Mouse (Mus musculus): ENCODE results near the gene Gm20388.
A peak's percentile ranks its signal among the peaks of the same experiment; 100 is the strongest.

The Gm20388 gene

DNA sequence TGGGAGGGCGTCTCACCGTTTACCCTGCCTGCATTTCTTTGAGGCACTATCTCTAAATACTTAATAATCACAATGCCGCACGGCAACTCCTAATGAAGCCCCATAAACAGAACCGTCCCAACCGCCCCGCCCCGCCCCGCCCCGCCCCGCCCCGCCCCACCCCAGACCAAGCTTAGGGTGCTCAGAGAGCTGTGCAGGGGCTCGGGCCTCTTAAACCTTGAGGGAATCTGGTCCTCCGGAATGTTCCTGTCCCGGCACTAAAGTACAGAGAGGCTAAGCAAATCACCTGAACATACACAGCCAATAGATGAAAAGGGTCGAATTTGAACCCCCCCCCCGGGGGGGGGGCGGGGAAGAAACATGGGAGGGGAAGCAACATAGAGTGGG is 1564.2 kb downstream of the Gm20388 start:
- DNase-seq (ENCODE audit: low read depth, low spot score), result no peak

- DNase-seq (ENCODE audit: low read depth, low spot score), result no peak
Measured at GRCm38 (mm10) chr8:121477851-121478547, 1567.4 kb downstream of the Gm20388 start.

DNA sequence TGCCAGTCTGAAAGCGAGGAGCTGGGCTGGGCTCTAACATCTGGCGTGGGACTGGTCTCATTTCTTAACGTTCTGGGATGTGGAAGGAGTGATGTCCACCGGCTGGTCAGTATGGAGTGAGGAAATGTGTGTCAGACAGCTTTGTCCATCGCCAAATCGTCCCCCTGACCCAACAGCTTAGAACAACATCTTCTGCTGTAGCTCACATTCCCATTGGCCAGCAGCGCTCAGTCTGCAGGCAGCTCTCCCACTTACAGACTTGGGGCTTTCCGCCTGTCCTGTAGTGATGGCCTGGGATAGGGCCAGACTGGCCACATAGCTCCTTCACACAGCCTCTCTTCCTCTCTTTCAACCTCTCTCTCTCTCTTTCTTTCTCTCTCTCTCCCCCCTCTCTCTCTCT is 1568.5 kb downstream of the Gm20388 start:
- no peak for DNase-seq (ENCODE audit: low read depth, low spot score)

GRCm38 (mm10) chr8:121480411-121481031 is 1569.9 kb downstream of the Gm20388 start:
- DNase-seq (ENCODE audit: low read depth, low spot score), result no peak

GRCm38 (mm10) chr8:121484072-121484782 is 1573.6 kb downstream of the Gm20388 start:
- no peak for DNase-seq (ENCODE audit: low read depth, low spot score)

- peak; percentile 18 for DNase-seq (ENCODE audit: low read depth, low spot score)
Measured at GRCm38 (mm10) chr8:121491633-121492032, 1581.0 kb downstream of the Gm20388 start.

- DNase-seq (ENCODE audit: low read depth, low spot score), result no peak
Measured at GRCm38 (mm10) chr8:121497621-121498020, 1587.0 kb downstream of the Gm20388 start.

- DNase-seq (ENCODE audit: low read depth, low spot score), result no peak
Measured at GRCm38 (mm10) chr8:121511751-121512150, 1601.1 kb downstream of the Gm20388 start.

GRCm38 (mm10) chr8:121513429-121513828 is 1602.8 kb downstream of the Gm20388 start:
- peak; percentile 75 for DNase-seq (ENCODE audit: low read depth, low spot score)

DNA sequence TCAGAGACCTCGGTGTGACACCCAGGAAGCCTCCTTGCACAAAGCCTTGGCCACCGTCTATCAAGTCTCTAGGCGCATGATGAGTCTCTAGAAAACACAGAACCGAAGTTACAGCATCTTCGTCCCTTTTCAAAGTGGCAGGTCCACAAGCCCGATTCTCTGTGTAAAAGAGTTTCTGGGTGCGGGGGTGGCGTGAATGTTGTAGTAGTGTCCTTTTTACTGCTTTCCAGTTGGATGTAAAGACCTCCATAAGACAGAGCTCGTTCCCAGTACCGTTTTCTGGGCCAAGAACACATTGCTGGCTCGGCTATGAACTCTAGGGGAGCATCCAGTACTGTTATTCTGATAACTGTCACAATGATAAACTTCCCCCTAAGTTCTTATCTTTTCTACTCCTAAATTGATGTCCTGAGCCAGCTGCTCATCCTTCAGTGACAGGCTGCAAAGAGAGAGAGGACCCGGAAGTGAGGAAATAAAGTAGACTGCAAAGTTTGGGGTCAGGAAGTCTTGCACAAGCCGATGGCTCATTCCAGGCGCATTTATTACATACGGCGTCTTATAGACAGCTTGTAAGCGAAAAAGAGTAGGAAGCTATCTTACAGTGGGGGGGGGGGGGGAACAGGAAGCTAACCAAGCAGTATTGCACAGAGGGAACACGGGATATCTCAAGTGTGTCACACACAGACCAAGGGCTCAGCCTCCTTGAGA is 1614.6 kb downstream of the Gm20388 start:
- DNase-seq (ENCODE audit: low read depth, low spot score), result no peak

DNA sequence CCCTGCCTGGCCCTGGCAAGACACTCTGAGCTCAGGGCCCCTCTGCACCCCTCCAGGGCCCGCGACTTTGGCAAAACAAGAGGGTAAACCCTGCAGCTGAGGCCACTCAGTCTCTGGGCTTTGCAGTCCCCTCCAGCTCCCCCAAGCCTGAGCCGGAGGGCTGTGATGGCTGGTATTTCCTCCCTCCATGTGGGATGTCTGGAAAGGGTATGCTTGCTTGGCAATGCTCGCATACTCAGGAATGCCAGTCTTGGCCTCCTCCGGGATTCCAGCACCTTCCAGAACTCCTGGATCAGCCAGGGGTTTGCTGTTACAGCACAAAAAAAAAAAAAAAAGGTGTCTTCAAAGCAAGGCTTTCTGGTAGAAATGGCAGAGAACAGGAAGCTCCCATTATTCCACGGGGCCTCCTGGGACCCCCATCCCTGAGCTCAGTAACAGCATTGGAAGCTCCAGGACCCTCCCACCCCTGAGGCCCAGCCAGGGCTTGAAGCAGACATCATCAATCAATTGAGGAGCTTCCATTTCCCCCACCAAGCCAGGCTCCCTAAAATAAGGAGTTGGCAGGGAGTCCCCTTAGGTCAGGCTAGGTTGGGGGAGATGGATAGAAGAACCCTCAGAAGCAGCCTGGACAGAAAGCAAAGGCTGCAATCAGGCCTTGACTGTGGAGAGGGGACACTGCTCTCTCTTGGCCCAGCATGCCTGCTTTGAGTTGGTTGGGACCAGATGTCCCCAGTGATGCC is 1616.3 kb downstream of the Gm20388 start:
- no peak for DNase-seq (ENCODE audit: low read depth, low spot score)

- DNase-seq (ENCODE audit: low read depth, low spot score), result no peak
Measured at GRCm38 (mm10) chr8:121527751-121528150, 1617.1 kb downstream of the Gm20388 start.

DNA sequence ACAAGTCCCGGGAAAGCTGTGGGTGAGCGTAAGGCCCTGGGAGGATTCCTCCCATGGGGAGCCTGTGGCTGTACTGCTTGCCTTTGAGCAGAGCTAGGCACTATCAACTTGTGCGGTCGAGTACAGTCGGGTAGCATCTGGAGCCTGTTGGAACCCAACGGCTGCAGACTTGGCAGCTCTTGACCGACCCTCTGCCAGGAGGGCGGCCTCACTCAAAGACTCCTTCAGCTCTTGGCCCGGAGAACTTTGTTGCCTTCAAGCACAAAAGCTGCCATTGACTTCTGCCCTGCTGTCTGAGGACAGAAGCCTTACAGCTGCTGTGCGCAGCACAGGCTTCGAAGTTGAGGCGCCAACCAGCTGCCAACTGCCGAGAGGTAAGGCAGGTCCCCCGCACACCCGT is 1618.1 kb downstream of the Gm20388 start:
- DNase-seq (ENCODE audit: low read depth, low spot score), result no peak

GRCm38 (mm10) chr8:121530639-121531038 is 1620.0 kb downstream of the Gm20388 start:
- DNase-seq (ENCODE audit: low read depth, low spot score), result no peak

DNA sequence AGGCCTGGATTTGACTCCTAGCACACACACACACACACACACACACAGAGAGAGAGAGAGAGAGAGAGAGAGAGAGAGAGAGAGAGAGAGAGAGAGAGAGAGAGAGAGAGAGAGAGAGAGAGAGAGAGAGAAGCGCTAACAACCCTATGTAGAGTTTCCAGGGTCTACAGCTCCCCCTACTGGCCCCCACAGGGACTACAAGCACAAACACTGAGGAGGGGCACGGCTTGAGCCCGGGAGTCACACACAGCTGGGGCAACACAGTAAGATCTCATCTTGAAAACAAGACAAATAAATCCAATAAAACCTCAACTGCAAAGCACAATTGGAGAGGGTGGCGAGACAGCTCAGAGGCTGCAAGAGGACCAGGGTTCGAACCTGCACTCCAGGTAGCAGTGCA is 1621.7 kb downstream of the Gm20388 start:
- DNase-seq (ENCODE audit: low read depth, low spot score), result no peak

- DNase-seq (ENCODE audit: low read depth, low spot score), result no peak
Measured at GRCm38 (mm10) chr8:121541862-121542261, 1631.2 kb downstream of the Gm20388 start.

GRCm38 (mm10) chr8:121542901-121543300 is 1632.3 kb downstream of the Gm20388 start:
- no peak for DNase-seq (ENCODE audit: low read depth, low spot score)

DNA sequence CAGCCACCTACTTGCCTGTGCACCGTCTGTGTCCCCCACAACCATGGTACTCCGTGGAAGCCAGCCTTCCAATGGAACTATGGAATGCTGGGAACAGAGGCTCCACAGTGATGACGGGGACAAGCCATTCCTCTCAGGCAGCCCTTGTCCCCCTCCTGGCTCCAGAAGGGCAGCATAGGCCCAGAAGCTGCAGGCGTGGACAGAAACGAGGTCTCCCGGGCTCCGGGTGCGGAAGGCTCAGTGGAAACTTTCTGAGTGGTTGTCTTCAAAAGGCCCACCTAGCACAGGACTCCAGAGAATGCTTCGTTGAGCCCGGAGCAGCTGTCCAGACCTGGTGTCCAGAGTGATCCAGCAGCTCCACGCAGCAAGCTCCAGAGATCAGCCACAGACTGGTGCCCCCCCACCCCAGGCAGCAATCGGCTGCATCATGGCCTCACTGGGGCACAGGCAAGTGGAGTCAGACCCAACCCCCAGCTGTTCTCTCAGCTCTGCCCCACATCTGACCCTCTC is 1633.7 kb downstream of the Gm20388 start, which contains the start of gene 1700018B08Rik:
1700018B08Rik (minus strand) TSS at position 45 of the 510 bp plus-strand sequence.
- DNase-seq (ENCODE audit: low read depth, low spot score), result no peak

DNA sequence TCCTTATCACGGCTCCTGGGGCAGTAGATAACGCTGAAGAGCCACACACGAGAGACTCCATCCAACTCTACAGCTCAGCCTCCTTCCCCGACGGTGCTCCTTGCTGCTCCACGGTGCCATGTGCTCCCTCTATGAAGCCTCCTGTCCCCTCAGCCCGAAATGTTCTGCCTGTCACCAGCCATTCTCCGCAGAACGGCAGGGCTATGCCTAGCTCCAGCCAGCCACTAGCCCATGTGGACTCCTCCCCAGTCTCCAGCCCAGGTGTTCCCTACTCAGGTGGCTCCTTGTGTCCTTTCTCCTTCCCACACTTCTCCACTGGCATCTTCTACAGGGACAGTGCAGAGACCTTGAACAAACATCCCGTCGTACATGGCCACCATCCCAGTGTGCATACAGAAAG is 1634.3 kb downstream of the Gm20388 start:
- DNase-seq (ENCODE audit: low read depth, low spot score), result no peak

DNA sequence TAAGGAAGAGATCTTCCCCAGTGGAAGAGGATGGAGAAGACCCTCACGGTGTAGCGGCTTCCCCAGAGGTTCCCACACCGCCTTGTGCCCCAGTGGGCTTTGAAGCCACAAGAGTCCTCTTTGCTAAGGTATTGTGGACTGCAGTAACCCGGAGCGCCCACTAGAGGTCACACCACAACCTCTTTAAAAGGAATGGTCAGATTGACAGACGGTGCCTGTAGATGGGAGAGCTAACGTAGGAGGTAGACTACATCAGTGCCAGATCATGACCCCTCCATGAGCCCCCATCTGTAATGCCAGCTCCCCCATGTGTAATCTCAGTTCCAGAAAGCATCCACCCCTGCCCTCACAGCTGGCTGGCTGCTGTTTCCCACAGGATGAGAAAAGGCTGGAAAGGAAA is 1636.5 kb downstream of the Gm20388 start:
- DNase-seq (ENCODE audit: low read depth, low spot score), result peak; percentile 89

GRCm38 (mm10) chr8:121550056-121550455 is 1639.4 kb downstream of the Gm20388 start:
- DNase-seq (ENCODE audit: low read depth, low spot score), result no peak
